Comparison of ENCODE assay signal across 27 mouse cellular contexts in the genomic region with DNA sequence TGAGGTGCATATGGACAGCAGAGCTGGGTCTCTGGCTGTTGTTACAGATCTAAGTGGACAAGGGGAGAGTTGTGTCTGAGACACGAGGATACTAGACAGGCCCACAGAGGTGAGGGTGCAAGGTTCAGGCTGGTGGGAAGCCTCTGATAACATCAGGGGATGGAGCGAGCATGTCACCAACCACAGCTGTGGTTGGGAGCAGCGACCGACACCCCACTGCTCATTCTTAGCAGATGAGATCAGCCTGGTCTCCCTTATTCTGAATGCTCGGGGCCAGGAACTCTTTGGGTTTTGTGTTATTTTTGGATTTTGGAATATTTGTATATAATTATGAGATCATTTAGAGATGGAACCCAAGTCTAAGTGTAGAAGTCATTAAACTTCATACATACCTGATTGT.
"Had no signal": no experiment of that assay in that cellular context is flagged by ENCODE, and none has a peak within 500 bp of the region (broad histone marks: within the 10 kb centered on the region; RNA-seq: fewer than 3 reads in every experiment).

No protein-coding gene starts in this region.

- DNase-seq: gastrocnemius, postnatal 14 days; gastrocnemius, postnatal 36 days; heart, adult 11 months; heart, adult 2 months; heart, postnatal 14 days; heart, postnatal 36 days; kidney, adult 11 months; kidney, adult 2 months; kidney, adult 9 months; kidney, postnatal 14 days; kidney, postnatal 36 days; layer of hippocampus, adult 9-11 months; liver; liver, embryonic 13.5 days had no signal

- H3K9ac ChIP-seq: heart, embryonic 13.5 days; heart, embryonic 15.5 days; hindbrain, embryonic 13.5 days; hindbrain, embryonic 15.5 days; kidney, embryonic 15.5 days; limb, embryonic 12.5 days; liver, embryonic 13.5 days had no signal

- ATAC-seq: hindbrain, postnatal 0 days; intestine, embryonic 16.5 days had no signal

- H3K27ac ChIP-seq: heart, adult 2 months; heart, embryonic 13.5 days; heart, embryonic 15.5 days; hindbrain, embryonic 13.5 days; hindbrain, embryonic 15.5 days; hindbrain, postnatal 0 days; kidney, embryonic 15.5 days; kidney, postnatal 0 days; left cerebral cortex, adult 2 months; limb, embryonic 10.5 days; limb, embryonic 12.5 days; liver, embryonic 13.5 days had no signal

- H3K4me1 ChIP-seq: liver, embryonic 13.5 days had no signal

- H3K4me2 ChIP-seq: heart, embryonic 11.5 days; heart, embryonic 13.5 days; heart, embryonic 15.5 days; hindbrain, embryonic 13.5 days; hindbrain, embryonic 15.5 days; kidney, embryonic 15.5 days; limb, embryonic 12.5 days; liver, embryonic 11.5 days; liver, embryonic 13.5 days had no signal

- H3K4me3 ChIP-seq: heart, adult 2 months; heart, embryonic 13.5 days; heart, embryonic 15.5 days; hindbrain, embryonic 13.5 days; hindbrain, embryonic 15.5 days; kidney, embryonic 15.5 days; left cerebral cortex, adult 2 months; limb, embryonic 10.5 days; limb, embryonic 12.5 days; liver, embryonic 13.5 days had no signal

- H3K9me3 ChIP-seq: heart, embryonic 13.5 days; heart, embryonic 15.5 days; hindbrain, embryonic 13.5 days; hindbrain, embryonic 15.5 days; kidney, embryonic 15.5 days; limb, embryonic 10.5 days; limb, embryonic 12.5 days; liver, embryonic 13.5 days had no signal

- H3K27me3 ChIP-seq: heart, embryonic 15.5 days; hindbrain, embryonic 13.5 days; hindbrain, embryonic 15.5 days; liver, embryonic 13.5 days had no signal

- H3K36me3 ChIP-seq: heart, embryonic 15.5 days; liver, embryonic 13.5 days had no signal
